Mouse (Mus musculus): ENCODE data around the gene Comp.

DNA sequence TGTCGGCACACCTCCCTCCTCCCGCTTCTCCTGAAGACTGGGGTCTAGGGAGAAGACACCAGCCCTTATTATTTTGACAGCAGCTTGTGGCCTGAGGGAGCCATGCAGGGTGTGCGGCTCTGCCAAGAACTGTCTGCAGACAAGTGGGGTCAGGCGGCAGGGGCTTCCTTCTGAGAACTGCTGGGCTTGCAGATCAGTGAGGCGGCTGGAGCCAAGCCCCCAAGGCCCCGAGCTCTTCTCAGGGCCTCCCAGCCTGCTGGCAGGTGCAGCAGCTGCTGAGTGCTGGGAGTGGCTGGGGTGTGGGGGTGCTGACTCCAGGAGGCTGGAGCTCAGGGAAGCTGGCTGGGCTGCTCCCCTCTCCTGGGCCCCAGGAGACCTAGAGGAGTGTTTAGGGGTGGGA, 34.9 kb downstream of the Comp start:
- no peak for TF ChIP-seq CTCF (conservative IDR thresholded peaks at IDR 0.05; ENCODE audit: low read length)
- TF ChIP-seq POU5F1 (IDR thresholded peaks at IDR 0.05; ENCODE audit: borderline replicate concordance, low read length): no peak
- no peak for TF ChIP-seq NANOG (IDR thresholded peaks at IDR 0.05; ENCODE audit: borderline replicate concordance, low read length)
